Mouse (Mus musculus): Measurements from ENCODE around the gene Prm1. TPM values are rescaled to one million over a fixed set of nuclear protein-coding genes. Genes with fewer than 3 reads are reported as not detected.
A peak's percentile ranks its signal among the peaks of the same experiment; 100 is the strongest.

The Prm1 gene
- polyA plus RNA-seq, 1 experiment from 2014 or later, result not detected

DNA sequence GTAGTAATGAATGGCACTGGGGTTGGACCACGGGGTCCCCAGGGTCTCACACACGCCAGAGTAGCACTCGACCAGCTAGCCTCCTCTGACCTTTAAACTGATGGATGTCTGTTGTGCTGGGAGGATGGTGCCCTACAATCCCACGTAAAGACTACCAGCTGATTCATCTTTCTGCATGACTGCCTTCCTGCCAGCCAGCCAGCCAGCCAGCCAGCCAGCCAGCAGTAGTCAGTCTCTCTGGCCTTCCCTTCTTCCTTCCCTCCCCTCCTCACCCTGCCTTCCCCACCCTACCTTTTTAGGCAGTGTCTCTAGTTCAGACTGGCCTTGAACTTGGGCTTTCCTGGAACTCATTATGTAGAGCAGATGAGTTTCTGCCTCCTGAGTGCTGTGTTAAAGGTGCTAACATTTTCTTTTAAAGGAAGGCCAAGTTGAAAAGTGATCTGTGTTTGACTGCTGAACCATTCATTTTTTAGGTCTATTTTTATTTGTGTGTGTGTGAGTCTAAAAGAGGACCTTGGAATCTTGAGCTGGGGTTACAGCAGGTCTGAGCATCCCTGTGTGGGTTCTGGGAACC, 36.7 kb upstream of the Prm1 start:
- no peaks in the 10 kb centered on the region for H3K9me3 ChIP-seq (ENCODE audit: control insufficient read depth, low read length)
- H3K27me3 ChIP-seq (replicated peaks; ENCODE audit: control insufficient read depth, insufficient read depth, low read length), result no peaks in the 10 kb centered on the region
- H3K4me1 ChIP-seq (replicated peaks; ENCODE audit: control insufficient read depth, insufficient read depth, low read length), result peaks cover 21% of the 10 kb centered on the region
- DNase-seq (ENCODE audit: low spot score) (no peak), ATAC-seq (replicated peaks; ENCODE audit: low FRiP score, low TSS enrichment, low read depth) (no peak)
- H3K4me2 ChIP-seq (ENCODE audit: low read length), result no peak overlapping the region
- no peak overlapping the region for H3K9ac ChIP-seq (ENCODE audit: low read length)
- 70% methylated on average over 4 of the region's 4 CpGs for WGBS
- H3K27ac ChIP-seq (ENCODE audit: low read depth), result no peak overlapping the region
- H3K4me3 ChIP-seq (ENCODE audit: low read depth, low read length), result no peak overlapping the region
- H3K36me3 ChIP-seq (ENCODE audit: control insufficient read depth, insufficient read depth, low read length), result no peaks in the 10 kb centered on the region

DNA sequence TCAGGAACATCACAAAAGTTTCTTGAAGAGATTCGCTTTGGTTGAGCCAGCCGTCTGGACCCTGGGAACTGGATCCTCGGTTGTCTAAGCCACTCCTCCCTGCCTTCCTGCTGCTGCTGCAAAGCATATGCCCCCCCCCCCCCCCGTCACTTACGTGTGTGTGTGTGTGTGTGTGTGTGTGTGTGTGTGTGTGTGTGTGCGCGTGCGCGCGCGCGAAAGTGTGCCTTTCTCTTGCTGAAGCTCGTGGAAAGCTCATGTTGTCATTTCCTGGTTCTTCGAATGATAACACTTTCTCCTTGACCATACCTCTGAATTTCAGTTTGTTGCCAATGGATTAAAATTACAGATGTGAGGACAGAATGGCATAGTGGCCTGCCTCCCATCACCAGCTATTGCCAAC, 34.4 kb upstream of the Prm1 start:
- Histone ChIP-seq H3K4me3 (ENCODE audit: low read depth, low read length) (no peak overlapping the region), H3K4me2 (ENCODE audit: low read length) (no peak overlapping the region), H3K9ac (ENCODE audit: low read length) (no peak overlapping the region), H3K9me3 (ENCODE audit: control insufficient read depth, low read length) (no peaks in the 10 kb centered on the region), H3K27me3 (replicated peaks; ENCODE audit: control insufficient read depth, insufficient read depth, low read length) (no peaks in the 10 kb centered on the region), H3K36me3 (ENCODE audit: control insufficient read depth, insufficient read depth, low read length) (no peaks in the 10 kb centered on the region), H3K27ac (ENCODE audit: low read depth) (no peak overlapping the region), H3K4me1 (replicated peaks; ENCODE audit: control insufficient read depth, insufficient read depth, low read length) (peaks cover 27% of the 10 kb centered on the region)
- ATAC-seq (replicated peaks; ENCODE audit: low FRiP score, low TSS enrichment, low read depth) (no peak), DNase-seq (ENCODE audit: low spot score) (no peak)
- WGBS, result 88% methylated on average over 12 of the region's 14 CpGs

DNA sequence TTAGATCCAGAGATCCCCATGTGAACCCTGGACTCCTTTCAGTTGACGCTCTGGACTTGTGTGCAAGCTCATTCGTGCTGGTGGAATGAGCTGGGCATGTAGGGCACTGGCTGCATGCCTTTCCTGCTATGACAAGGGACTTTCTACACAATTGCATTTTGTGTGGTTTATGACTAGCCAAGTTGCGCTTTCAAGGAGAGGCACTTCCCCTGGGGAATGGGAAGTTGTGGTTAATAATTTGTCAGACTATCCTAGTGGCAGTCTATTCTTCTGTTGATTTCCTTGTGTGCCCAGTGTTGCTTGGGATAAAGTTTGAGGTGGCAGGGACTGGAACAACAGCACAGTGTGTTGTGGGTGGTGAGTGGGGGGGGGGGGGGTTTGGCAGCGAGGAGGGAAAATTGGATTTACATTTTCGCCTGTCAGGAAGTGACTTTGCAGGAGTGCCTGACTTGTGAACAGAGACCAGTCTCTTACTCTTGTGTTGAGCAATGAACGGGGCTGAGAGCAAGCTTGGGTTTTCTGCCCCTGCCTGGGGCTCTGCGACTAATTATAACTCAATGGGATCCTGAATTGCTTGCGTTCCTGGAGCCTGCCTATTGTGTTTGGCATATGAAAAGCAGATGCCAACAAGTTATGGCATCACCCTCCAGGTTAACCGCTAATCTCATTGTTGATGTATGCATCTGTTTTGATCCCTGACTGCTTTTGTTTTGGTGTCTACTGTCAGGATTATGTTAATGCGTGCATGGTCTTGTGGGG, 33.0 kb upstream of the Prm1 start:
- DNase-seq (ENCODE audit: low spot score) (no peak), ATAC-seq (replicated peaks; ENCODE audit: low FRiP score, low TSS enrichment, low read depth) (0 out of 2 replicates have a peak, but pooled peaks have one; percentile 13)
- Histone ChIP-seq H3K4me3 (ENCODE audit: low read depth, low read length) (no peak overlapping the region), H3K36me3 (ENCODE audit: control insufficient read depth, insufficient read depth, low read length) (no peaks in the 10 kb centered on the region), H3K27me3 (replicated peaks; ENCODE audit: control insufficient read depth, insufficient read depth, low read length) (no peaks in the 10 kb centered on the region), H3K27ac (ENCODE audit: low read depth) (peak overlapping the region; percentile 51), H3K9ac (ENCODE audit: low read length) (no peak overlapping the region), H3K4me2 (ENCODE audit: low read length) (no peak overlapping the region; the same call in 1 of the 2 replicates), H3K9me3 (ENCODE audit: control insufficient read depth, low read length) (no peaks in the 10 kb centered on the region), H3K4me1 (replicated peaks; ENCODE audit: control insufficient read depth, insufficient read depth, low read length) (peaks cover 22% of the 10 kb centered on the region)
- WGBS, result 52% methylated on average over 10 of the region's 10 CpGs

DNA sequence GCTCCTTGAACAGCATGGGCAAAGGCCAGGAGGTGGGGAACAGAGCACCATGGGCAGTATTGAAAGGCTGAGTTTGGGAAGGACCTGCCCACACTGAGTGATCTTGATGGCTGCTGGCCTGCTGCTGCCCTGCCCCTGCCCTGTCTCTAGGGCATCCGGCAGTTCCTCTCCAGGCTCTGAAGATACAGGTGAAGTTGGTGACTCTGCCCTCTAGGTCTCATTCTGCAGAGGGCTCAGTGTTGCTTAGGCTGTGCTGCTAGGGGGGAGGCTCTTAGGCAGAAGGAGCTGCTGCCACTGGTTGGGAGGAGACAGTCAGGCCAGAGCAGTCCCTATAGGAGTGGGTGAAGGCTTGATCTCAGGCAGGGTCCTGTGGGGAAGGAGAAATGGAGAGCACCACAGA, 32.3 kb upstream of the Prm1 start:
- ATAC-seq (replicated peaks; ENCODE audit: low FRiP score, low TSS enrichment, low read depth) (no peak), DNase-seq (ENCODE audit: low spot score) (no peak)
- H3K27ac ChIP-seq (ENCODE audit: low read depth), result peak overlapping the region; percentile 51; the same call in 1 of the 2 replicates
- no peaks in the 10 kb centered on the region for H3K27me3 ChIP-seq (replicated peaks; ENCODE audit: control insufficient read depth, insufficient read depth, low read length)
- H3K9me3 ChIP-seq (ENCODE audit: control insufficient read depth, low read length), result no peaks in the 10 kb centered on the region
- H3K9ac ChIP-seq (ENCODE audit: low read length), result no peak overlapping the region
- 69% methylated on average over 1 of the region's 1 CpGs for WGBS
- H3K4me2 ChIP-seq (ENCODE audit: low read length), result no peak overlapping the region
- no peaks in the 10 kb centered on the region for H3K36me3 ChIP-seq (ENCODE audit: control insufficient read depth, insufficient read depth, low read length)
- H3K4me1 ChIP-seq (replicated peaks; ENCODE audit: control insufficient read depth, insufficient read depth, low read length), result peaks cover 18% of the 10 kb centered on the region
- H3K4me3 ChIP-seq (ENCODE audit: low read depth, low read length), result no peak overlapping the region

DNA sequence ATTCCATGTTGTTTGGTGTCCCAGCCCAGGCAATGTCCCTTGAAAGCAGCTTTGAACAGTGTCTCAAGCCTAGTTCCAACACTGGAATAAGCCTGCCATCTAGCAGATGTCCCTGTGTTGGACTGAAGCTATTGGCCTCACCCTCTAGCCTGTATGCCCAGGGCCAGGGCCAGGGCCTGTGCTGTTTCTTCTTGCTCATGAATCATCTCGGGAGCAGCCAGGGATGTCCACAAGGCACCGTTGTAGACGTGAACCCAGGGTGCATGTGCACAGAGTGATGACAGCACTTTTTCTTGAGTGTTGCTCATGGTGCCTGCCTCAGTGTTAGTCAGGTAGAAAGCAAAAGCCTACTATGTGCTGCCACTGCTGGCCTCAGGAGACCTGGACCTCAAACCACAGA, 31.6 kb upstream of the Prm1 start:
- 80% methylated on average over 3 of the region's 3 CpGs for WGBS
- H3K27me3 ChIP-seq (replicated peaks; ENCODE audit: control insufficient read depth, insufficient read depth, low read length), result no peaks in the 10 kb centered on the region
- no peaks in the 10 kb centered on the region for H3K36me3 ChIP-seq (ENCODE audit: control insufficient read depth, insufficient read depth, low read length)
- H3K4me1 ChIP-seq (replicated peaks; ENCODE audit: control insufficient read depth, insufficient read depth, low read length), result peaks cover 18% of the 10 kb centered on the region
- H3K9ac ChIP-seq (ENCODE audit: low read length), result no peak overlapping the region
- no peak overlapping the region for H3K4me3 ChIP-seq (ENCODE audit: low read depth, low read length)
- H3K4me2 ChIP-seq (ENCODE audit: low read length), result no peak overlapping the region
- ATAC-seq (replicated peaks; ENCODE audit: low FRiP score, low TSS enrichment, low read depth) (no peak), DNase-seq (ENCODE audit: low spot score) (no peak)
- no peak overlapping the region for H3K27ac ChIP-seq (ENCODE audit: low read depth)
- no peaks in the 10 kb centered on the region for H3K9me3 ChIP-seq (ENCODE audit: control insufficient read depth, low read length)

DNA sequence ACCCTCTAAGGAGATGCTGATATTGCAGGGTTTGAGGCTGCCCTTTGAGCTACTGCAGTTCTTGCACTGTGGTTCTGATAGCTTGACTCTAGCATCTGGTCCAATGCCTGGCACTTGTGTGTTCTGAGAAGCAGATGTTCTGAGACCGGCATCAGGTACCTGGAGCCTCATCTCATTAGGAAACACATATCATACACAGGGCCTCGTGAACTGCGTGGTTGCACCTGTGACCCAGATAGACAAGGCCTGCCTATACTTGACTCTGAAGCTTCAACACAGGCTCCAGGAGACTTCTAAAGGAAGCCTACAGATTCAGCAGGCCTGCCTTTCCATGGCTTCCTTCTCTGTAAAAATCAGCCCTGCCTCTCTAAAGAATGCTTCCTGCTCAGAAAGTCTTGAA, 30.7 kb upstream of the Prm1 start:
- ATAC-seq (replicated peaks; ENCODE audit: low FRiP score, low TSS enrichment, low read depth), result no peak
- H3K4me2 ChIP-seq (ENCODE audit: low read length), result no peak overlapping the region

DNA sequence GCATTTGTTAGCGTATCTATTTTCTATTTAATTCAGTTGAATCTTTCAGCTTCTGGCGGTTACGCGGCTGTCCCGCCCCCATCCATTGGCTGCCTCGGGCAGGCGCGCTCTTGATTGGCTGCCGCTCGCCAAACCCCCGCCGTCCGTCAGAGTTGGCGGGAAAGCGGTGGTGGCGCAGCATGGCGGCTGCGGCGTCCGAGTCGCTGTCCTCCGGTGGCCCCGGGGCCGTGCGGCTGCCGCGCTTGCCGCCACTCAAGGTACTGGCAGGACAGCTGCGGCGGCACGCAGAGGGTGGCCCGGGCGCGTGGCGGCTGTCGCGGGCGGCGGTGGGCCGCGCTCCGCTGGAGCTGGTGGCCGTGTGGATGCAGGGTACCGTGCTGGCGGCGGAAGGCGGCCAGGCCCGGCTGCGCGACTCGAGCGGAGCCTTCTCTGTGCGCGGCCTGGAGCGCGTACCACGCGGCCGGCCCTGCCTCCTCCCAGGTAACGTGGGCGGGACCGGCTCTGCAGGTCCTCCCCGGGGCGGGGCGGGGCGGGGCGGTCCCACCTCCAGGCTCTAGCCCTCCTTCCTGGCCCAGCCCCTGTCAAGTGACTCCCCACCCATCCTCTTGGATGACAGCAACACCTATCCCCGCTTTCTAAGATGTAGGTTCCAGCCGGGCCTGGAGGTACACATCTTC, 29.4 kb upstream of the Prm1 start, which contains the start of gene Rmi2:
Gene Rmi2 (plus strand): TSS at position 149 of the 677 bp plus-strand sequence.
- under 1% methylated on average over 68 of the region's 69 CpGs for WGBS
- Histone ChIP-seq H3K4me2 (ENCODE audit: low read length) (peak within 1 kb of the TSS; percentile 64), H3K36me3 (ENCODE audit: control insufficient read depth, insufficient read depth, low read length) (no peaks in the 10 kb centered on the region), H3K4me3 (ENCODE audit: low read depth, low read length) (peak within 1 kb of the TSS; percentile 46), H3K27me3 (replicated peaks; ENCODE audit: control insufficient read depth, insufficient read depth, low read length) (no peaks in the 10 kb centered on the region), H3K27ac (ENCODE audit: low read depth) (peak within 1 kb of the TSS; percentile 82), H3K4me1 (replicated peaks; ENCODE audit: control insufficient read depth, insufficient read depth, low read length) (peaks cover 18% of the 10 kb centered on the region), H3K9me3 (ENCODE audit: control insufficient read depth, low read length) (no peaks in the 10 kb centered on the region), H3K9ac (ENCODE audit: low read length) (peak within 1 kb of the TSS; percentile 73)
- DNase-seq (ENCODE audit: low spot score) (peak; percentile 90), ATAC-seq (replicated peaks; ENCODE audit: low FRiP score, low TSS enrichment, low read depth) (peak; percentile 96)

More for the DNA sequence above, 30.7 kb upstream of the Prm1 start:
- H3K27me3 ChIP-seq (replicated peaks; ENCODE audit: control insufficient read depth, insufficient read depth, low read length), result no peaks in the 10 kb centered on the region
- H3K36me3 ChIP-seq (ENCODE audit: control insufficient read depth, insufficient read depth, low read length), result no peaks in the 10 kb centered on the region
- H3K9ac ChIP-seq (ENCODE audit: low read length), result no peak overlapping the region
- no peak for DNase-seq (ENCODE audit: low spot score)
- 91% methylated on average over 3 of the region's 3 CpGs for WGBS
- H3K27ac ChIP-seq (ENCODE audit: low read depth), result no peak overlapping the region
- H3K9me3 ChIP-seq (ENCODE audit: control insufficient read depth, low read length), result no peaks in the 10 kb centered on the region
- H3K4me3 ChIP-seq (ENCODE audit: low read depth, low read length), result no peak overlapping the region
- H3K4me1 ChIP-seq (replicated peaks; ENCODE audit: control insufficient read depth, insufficient read depth, low read length), result peaks cover 18% of the 10 kb centered on the region

DNA sequence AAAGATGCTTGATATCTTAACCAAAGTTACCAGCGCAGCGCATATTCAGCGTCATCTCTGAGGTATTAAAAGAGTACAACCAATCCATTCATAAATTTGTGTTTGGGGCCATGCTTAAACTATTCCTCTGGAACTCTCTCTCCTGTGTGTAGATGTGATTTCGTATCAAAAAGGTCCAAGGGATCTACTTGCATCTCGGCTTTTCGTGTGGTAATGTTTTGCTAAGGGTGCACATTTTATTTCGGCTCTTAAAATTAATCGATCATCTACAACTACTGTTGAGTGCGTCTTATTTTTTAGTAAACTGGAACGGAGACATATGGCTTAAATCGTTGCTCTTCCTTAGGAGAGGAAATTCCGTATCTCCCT, 28.9 kb upstream of the Prm1 start:
- no peak for ATAC-seq (replicated peaks; ENCODE audit: low FRiP score, low TSS enrichment, low read depth)
- peak overlapping the region; percentile 73 for H3K9ac ChIP-seq (ENCODE audit: low read length)
- WGBS, result 8% methylated on average over 12 of the region's 12 CpGs

More for the DNA sequence above, 28.9 kb upstream of the Prm1 start:
- no peak for DNase-seq (ENCODE audit: low spot score)
- Histone ChIP-seq H3K4me1 (replicated peaks; ENCODE audit: control insufficient read depth, insufficient read depth, low read length) (peaks cover 18% of the 10 kb centered on the region), H3K9me3 (ENCODE audit: control insufficient read depth, low read length) (no peaks in the 10 kb centered on the region), H3K36me3 (ENCODE audit: control insufficient read depth, insufficient read depth, low read length) (no peaks in the 10 kb centered on the region), H3K27me3 (replicated peaks; ENCODE audit: control insufficient read depth, insufficient read depth, low read length) (no peaks in the 10 kb centered on the region), H3K27ac (ENCODE audit: low read depth) (peak overlapping the region; percentile 82; the same call in 1 of the 2 replicates), H3K4me3 (ENCODE audit: low read depth, low read length) (peak overlapping the region; percentile 46), H3K4me2 (ENCODE audit: low read length) (peak overlapping the region; percentile 64)

All from intestine, embryonic 14.5 days (tissue).